Mouse (Mus musculus) liver, adult 2 months (tissue): ENCODE data around the gene Cgref1.

Experiments
- CTCF ChIP-seq: fragments of 200-500 bp; IDR thresholded peaks from 2 replicates; pipeline ENCODE4 v1.5.1; 2011; ENCODE audit warnings: low read depth, low read length, control low read depth
- POLR2A ChIP-seq: fragments of 200-500 bp; IDR thresholded peaks from 2 replicates; pipeline ENCODE4 v1.6.1; 2011; ENCODE audit warnings: low read length, control low read depth; ENCODE audit not compliant: insufficient read depth; ENCODE audit errors: extremely low read depth

DNA sequence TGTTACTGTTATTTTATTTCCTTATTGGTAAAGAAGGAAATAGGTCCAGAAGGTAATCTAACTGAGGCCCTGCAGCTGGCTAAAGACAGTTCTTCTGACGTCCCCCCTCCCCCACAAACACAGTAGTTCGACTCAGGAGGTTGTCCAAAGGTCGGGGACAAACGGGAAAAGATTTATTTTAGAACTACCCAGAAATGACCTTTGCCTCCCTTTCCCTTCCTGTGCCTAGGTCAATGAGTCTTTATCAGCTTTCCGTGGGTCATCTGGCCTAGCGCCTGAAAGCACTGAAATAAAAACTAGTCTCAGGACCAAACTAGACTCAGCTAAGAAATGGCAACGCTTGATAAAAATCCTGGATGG is 36.1 kb downstream of the Cgref1 start:
- TF ChIP-seq CTCF = no peak
- TF ChIP-seq POLR2A = no peak
